Mouse (Mus musculus) sigmoid colon, adult 10 weeks (tissue): ENCODE data around the gene BC048679. TPM values are rescaled to one million over a fixed set of nuclear protein-coding genes. Genes with fewer than 3 reads are reported as not detected.

Experiments
- polyA plus RNA-seq: library from polyadenylated mRNA; stranded (reverse); fragments of 350-450 nt; fragmentation: Illumina TruSeq; extraction: RNeasy Lipid Tissue Mini Kit (QIAGEN cat#74804); gene quantifications from one replicate; pipeline ENCODE4 v1.2.3, GENCODE M21; 2014; ENCODE audit warnings: low read depth, low replicate concordance

BC048679 gene
- not detected for polyA plus RNA-seq

DNA sequence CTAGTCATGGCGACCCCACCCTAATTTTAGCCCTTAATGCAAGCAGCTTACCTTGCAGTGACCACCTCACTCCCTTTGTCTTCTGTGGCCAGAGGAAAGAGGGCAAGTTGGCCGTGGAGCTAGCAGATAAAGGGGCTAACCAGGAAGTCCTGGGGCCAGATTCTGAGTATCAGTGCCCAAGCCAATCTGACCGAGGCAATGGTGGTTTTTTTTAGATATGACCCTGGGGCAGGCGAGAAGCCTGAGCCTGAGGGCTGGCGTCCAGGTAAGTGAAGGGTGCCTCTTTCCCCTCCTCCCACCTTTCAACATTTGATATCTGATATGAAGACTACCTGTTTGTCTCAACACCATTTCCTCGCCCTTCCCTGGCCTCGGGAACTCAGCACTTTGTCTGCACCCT is at the start of gene BC048679:
Gene BC048679, minus strand, starts transcription at position 101 of the 400 bp plus-strand sequence.

GRCm38 (mm10) chr7:81493331-81494021 is 4.6 kb downstream of the BC048679 start, which contains the start of gene Ap3b2:
Ap3b2 (minus strand) TSS chr7:81493925.

GRCm38 (mm10) chr7:81455155-81455651 is 42.9 kb downstream of the BC048679 start, which contains the start of gene Cpeb1:
Cpeb1 (minus strand) TSS chr7:81455465.

Other genes starting within 250 kb of the BC048679 start
- 327 TPM for gene Rps17, start 153.0 kb downstream of the BC048679 start, polyA plus RNA-seq
- gene Cpeb1, start 42.8 kb downstream of the BC048679 start, polyA plus RNA-seq: 13.2 TPM
- gene Ap3b2, start 4.4 kb downstream of the BC048679 start, polyA plus RNA-seq: 0.44 TPM
- gene Fsd2, start 68.7 kb upstream of the BC048679 start, polyA plus RNA-seq: 0.16 TPM
- 10.4 TPM for gene Whamm, start 73.0 kb upstream of the BC048679 start, polyA plus RNA-seq
- gene Homer2, start 209.2 kb upstream of the BC048679 start, polyA plus RNA-seq: 15.6 TPM